Mouse (Mus musculus): ENCODE measurements around the gene Fus. TPM values are rescaled to one million over a fixed set of nuclear protein-coding genes. Genes with fewer than 3 reads are reported as not detected.

Gene Fus
- total RNA-seq, 2 experiments from 2014 or later = 139 to 171 TPM

GRCm38 (mm10) chr7:128032290-128032988 lies 65.2 kb downstream of the Fus start:
- DNase-seq (ENCODE audit: low spot score) = no peak
- intact Hi-C loops (cut with DNase I) = no loop called here

GRCm38 (mm10) chr7:128032989-128033293 lies 65.7 kb downstream of the Fus start:
- no peak for DNase-seq (ENCODE audit: low spot score)
- intact Hi-C loops (cut with DNase I) = no loop called here

DNA sequence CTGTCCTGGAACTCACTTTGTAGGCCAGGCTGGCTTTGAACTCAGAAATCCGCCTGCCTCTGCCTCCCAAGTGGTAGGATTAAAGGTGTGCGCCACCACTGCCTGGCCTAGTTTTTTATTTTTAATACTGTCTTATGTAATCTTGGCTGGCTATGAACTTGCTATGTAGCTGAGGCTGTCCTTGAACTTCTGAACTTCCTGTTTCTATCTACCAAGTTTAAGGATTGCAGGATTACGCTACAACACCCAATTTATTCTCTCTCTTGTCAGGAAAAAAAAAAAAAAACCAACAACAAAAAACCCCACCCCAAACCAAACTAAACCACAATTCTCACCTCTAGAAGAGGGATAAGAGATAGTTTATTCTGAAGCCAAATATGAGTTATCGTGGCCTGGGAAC lies 66.4 kb downstream of the Fus start:
- intact Hi-C loops (cut with DNase I) = no loop called here

More for the DNA sequence above, 66.4 kb downstream of the Fus start:
- no peak for DNase-seq (ENCODE audit: low spot score)

Other genes starting within 250 kb of the Fus start
- not detected for gene Ctf2, start 235.3 kb upstream of the Fus start, total RNA-seq (2021)
- gene Fbxl19, start 222.9 kb upstream of the Fus start, total RNA-seq (2021) = 1 to 10 TPM; 3.0 to 4.2 TPM
- 10 to 100 TPM; 16.5 to 19.4 TPM for gene Orai3, start 197.6 kb upstream of the Fus start, total RNA-seq (2021)
- gene Setd1a, start 190.8 kb upstream of the Fus start, total RNA-seq (2021) = 10 to 100 TPM; 18.8 to 21.1 TPM
- 1 to 10 TPM; 2.0 to 3.6 TPM for gene Gm49388, start 181.8 kb upstream of the Fus start, total RNA-seq (2021)
- 10 to 100 TPM; 15.4 to 16.0 TPM for gene Hsd3b7, start 166.9 kb upstream of the Fus start, total RNA-seq (2021)
- 10 to 100 TPM; 61.4 to 68.7 TPM for gene Stx4a, start 143.2 kb upstream of the Fus start, total RNA-seq (2021)
- under 1 TPM; 0.39 to 0.42 TPM for gene Stx1b, start 142.9 kb upstream of the Fus start, total RNA-seq (2021)
- gene Zfp646, start 91.2 kb upstream of the Fus start, total RNA-seq (2021) = 10 to 100 TPM; 17.2 to 18.4 TPM
- 1 to 10 TPM; 3.4 to 4.7 TPM for gene Zfp668, start 90.6 kb upstream of the Fus start, total RNA-seq (2021)
- gene Prss53, start 76.5 kb upstream of the Fus start, total RNA-seq (2021) = 1 to 10 TPM in 1 of 2 experiments, under 1 TPM in 1; 0.99 to 1.3 TPM
- gene Gm21974, start 72.0 kb upstream of the Fus start, total RNA-seq (2021) = not detected
- gene Vkorc1, start 71.8 kb upstream of the Fus start, total RNA-seq (2021) = 10 to 100 TPM; 15.2 to 22.0 TPM
- 100 to 1,000 TPM in 1 of 2 experiments, 10 to 100 TPM in 1; 98.8 to 104 TPM for gene Bckdk, start 63.4 kb upstream of the Fus start, total RNA-seq (2021)
- gene Kat8, start 54.9 kb upstream of the Fus start, total RNA-seq (2021) = 10 to 100 TPM; 12.3 to 13.5 TPM
- gene Prss8, start 37.4 kb upstream of the Fus start, total RNA-seq (2021) = not detected
- 1 to 10 TPM; 7.5 to 8.1 TPM for gene Prss36, start 20.7 kb upstream of the Fus start, total RNA-seq (2021)
- 10 to 100 TPM; 10.3 to 10.9 TPM for gene Pycard, start 26.4 kb downstream of the Fus start, total RNA-seq (2021)
- 100 to 1,000 TPM; 301 to 325 TPM for gene Trim72, start 36.5 kb downstream of the Fus start, total RNA-seq (2021)
- gene Itgam, start 95.2 kb downstream of the Fus start, total RNA-seq (2021) = 1 to 10 TPM; 4.6 to 5.1 TPM
- not detected for gene Gm49368, start 95.2 kb downstream of the Fus start, total RNA-seq (2021)
- under 1 TPM; 0.17 to 0.26 TPM for gene Itgax, start 162.1 kb downstream of the Fus start, total RNA-seq (2021)
- not detected for gene Itgad, start 186.9 kb downstream of the Fus start, total RNA-seq (2021)
- 1,000 to 10,000 TPM; 2,394 to 2,415 TPM for gene Cox6a2, start 238.9 kb downstream of the Fus start, total RNA-seq (2021)